Mouse (Mus musculus) layer of hippocampus, postnatal 14 days (tissue): ENCODE measurements at regions not wholly inside any gene's neighbourhood (a gene's known extent, or its start where the extent isn't known, plus 50 kb on each side); places are given as distances from the start of the nearest gene placed in this dataset.
"Not testable (repeated sequence)": the region's sequence is repeated elsewhere in the genome, so short reads cannot be mapped to it uniquely, and the experiment has no call there.

Experiments
- DNase-seq, 2 experiments: peaks; one replicate each; pipeline ENCODE4 v3.0.0; 2021 to 2022; ENCODE audit warnings: low spot score in 2 of 2, mixed read lengths in 1 of 2

GRCm38 (mm10) chr2:39633041-39633440 lies 406.8 kb upstream of the Ppp6c start:
- no peak for DNase-seq

- no peak for DNase-seq
Observed at GRCm38 (mm10) chr2:39614221-39614620, 388.0 kb upstream of the Ppp6c start.

GRCm38 (mm10) chr2:39612809-39613208 lies 386.6 kb upstream of the Ppp6c start:
- peak in 1 of 2 experiments; percentile 3 for DNase-seq

- peak in 1 of 2 experiments; percentile 17 for DNase-seq
Observed at GRCm38 (mm10) chr2:39612236-39612635, 386.0 kb upstream of the Ppp6c start.

GRCm38 (mm10) chr2:39602256-39602655 lies 376.0 kb upstream of the Ppp6c start:
- no peak for DNase-seq

- no peak for DNase-seq
Observed at GRCm38 (mm10) chr2:39558193-39558592, 331.9 kb upstream of the Ppp6c start.

- no peak for DNase-seq
Observed at GRCm38 (mm10) chr2:39507984-39508383, 281.7 kb upstream of the Ppp6c start.

GRCm38 (mm10) chr2:39483208-39483912 lies 257.1 kb upstream of the Ppp6c start:
- DNase-seq: peak in 1 of 2 experiments; percentile 5

- no peak for DNase-seq
Observed at GRCm38 (mm10) chr2:39482608-39483007, 256.4 kb upstream of the Ppp6c start.

GRCm38 (mm10) chr2:39480236-39480635 lies 254.0 kb upstream of the Ppp6c start:
- no peak for DNase-seq

- DNase-seq: not testable (repeated sequence)
Observed at GRCm38 (mm10) chr2:39472925-39473324, 246.7 kb upstream of the Ppp6c start.
